ENCODE assay signal across 8 mouse cellular contexts in genomic region chr5:98184971-98185805, GRCm38 (mm10). TPM values are rescaled to one million over a fixed set of nuclear protein-coding genes. Genes with fewer than 3 reads are reported as not detected.
DNase-seq lines count a peak whose midpoint lies in the region; ATAC-seq and TF ChIP-seq lines count a peak whose summit lies in the region.

No protein-coding gene starts in this region.

- DNase-seq in cerebellum, postnatal 25 days, result peak; percentile 92 to 95
- peak; percentile 94 for DNase-seq in gastrocnemius, postnatal 10 days
- DNase-seq in hindbrain, postnatal 0 days (ENCODE audit: low spot score), result peak; percentile 89
- peak; percentile 79 to 84 for DNase-seq in left cerebral cortex, postnatal 36 days (ENCODE audit: low spot score in 2 of 2)
- peak; percentile 82 for DNase-seq in mesoderm, embryonic 11.5 days (ENCODE audit: low read depth, low spot score)
- DNase-seq in right cerebral cortex, postnatal 36 days (ENCODE audit: low spot score in 2 of 2), result peak; percentile 46 to 54
- DNase-seq in urinary bladder, postnatal 36 days (ENCODE audit: low spot score in 2 of 2), result peak; percentile 73 to 85

- TF ChIP-seq CTCF in hindbrain, postnatal 0 days (IDR thresholded peaks at IDR 0.05; ENCODE audit: low read depth), result peak; percentile 56

- ATAC-seq in activated CD4-positive, CD25-positive, alpha-beta regulatory T cell, adult 4 months, result peak; percentile 85
- ATAC-seq in hindbrain, postnatal 0 days, result peak; percentile 55

- intact Hi-C loops in left cerebral cortex, postnatal 36 days (cut with DNase I), result loop anchor here (10.0 kb wide), 2 partner anchors 250 to 540 kb away; no protein-coding TSS in a partner anchor

- WGBS in hindbrain, postnatal 0 days, result under 1% methylated on average over 89 of the region's 89 CpGs

- H3K36me3 ChIP-seq in hindbrain, postnatal 0 days (ENCODE audit: insufficient read depth, low read length), result no peaks in the 10 kb centered on the region

- H3K9me3 ChIP-seq in hindbrain, postnatal 0 days (ENCODE audit: low read length), result no peaks in the 10 kb centered on the region

- H3K9ac ChIP-seq in hindbrain, postnatal 0 days (replicated peaks; ENCODE audit: low read length), result peak overlapping the region; percentile 56

- H3K4me1 ChIP-seq in hindbrain, postnatal 0 days (ENCODE audit: insufficient read depth, low read length), result no peaks in the 10 kb centered on the region

- H3K27ac ChIP-seq in hindbrain, postnatal 0 days, result peak overlapping the region; percentile 77

- peaks cover 26% of the 10 kb centered on the region; the same call in 1 of the 2 replicates for H3K27me3 ChIP-seq in hindbrain, postnatal 0 days (ENCODE audit: insufficient read depth, low read length)

- peak overlapping the region; percentile 68 for H3K4me2 ChIP-seq in hindbrain, postnatal 0 days (ENCODE audit: low read depth, low read length)

- H3K4me3 ChIP-seq in hindbrain, postnatal 0 days (ENCODE audit: low read length), result peak overlapping the region; percentile 52

RNA-seq across cellular contexts. Expression of gene Prdm8, which starts 18.2 kb away (rescaled TPM):
- not detected for polyA plus RNA-seq in activated CD4-positive, CD25-positive, alpha-beta regulatory T cell, adult 4 months (2017; shearing (Covaris generic))
- 1 to 10 TPM; 1.1 to 1.7 TPM for total RNA-seq in gastrocnemius, postnatal 10 days (2021)
- 38.0 and 38.6 TPM in 2 replicates for total RNA-seq in hindbrain, postnatal 0 days (2014; rRNA removed)
- polyA plus RNA-seq in hindbrain, postnatal 0 days (2015; fragmentation: Nextera tagmentation; extraction: Ambion mirVana), result 2.7 and 3.1 TPM in 2 replicates
- total RNA-seq in left cerebral cortex, postnatal 36 days (2021), result 10 to 100 TPM; 34.4 to 35.6 TPM

Comparison
In these comparisons a context has a peak if more than half of its experiments do, and no peak if none do; other contexts are left out.
1. Peak in every context shown above with its lines: DNase-seq, ATAC-seq, H3K4me3 ChIP-seq and H3K27ac ChIP-seq.
2. RNA of gene Prdm8, which starts 18.2 kb away (total RNA-seq): 38.0 to 38.6 TPM in hindbrain, postnatal 0 days and 34.4 to 35.6 TPM in left cerebral cortex, postnatal 36 days; 1.1 to 1.7 TPM in gastrocnemius, postnatal 10 days; every median in the first group is over 10 times any median in the second.